Mouse (Mus musculus) midbrain, embryonic 13.5 days (tissue): ENCODE measurements around the gene Dhx58. TPM values are rescaled to one million over a fixed set of nuclear protein-coding genes. Genes with fewer than 3 reads are reported as not detected.

Experiments
- ATAC-seq: fragments of 200-750 bp; cut with Nextera tagmentation; 2 replicates; pipeline ENCODE4 v1.8.0; 2017; ENCODE audit warnings: mild to moderate bottlenecking, moderate TSS enrichment, moderate library complexity
- H3K27ac ChIP-seq: fragments of 300-500 bp; sonication (generic); 2 replicates; pipeline ENCODE4 v1.5.1; 2015; ENCODE audit warnings: inconsistent platforms, mild to moderate bottlenecking, moderate library complexity
- H3K27me3 ChIP-seq: fragments of 300-500 bp; sonication (generic); 2 replicates; pipeline ENCODE4 v1.6.1; 2015; ENCODE audit warnings: mild to moderate bottlenecking, inconsistent platforms
- H3K36me3 ChIP-seq: fragments of 300-500 bp; sonication (generic); 2 replicates; pipeline ENCODE4 v1.6.1; 2015; ENCODE audit warnings: mild to moderate bottlenecking, inconsistent platforms
- H3K4me1 ChIP-seq: fragments of 300-500 bp; sonication (generic); replicated peaks from 2 replicates; pipeline ENCODE4 v1.6.1; 2015; ENCODE audit warnings: inconsistent platforms
- H3K4me2 ChIP-seq: fragments of 300-500 bp; sonication (generic); replicated peaks from 2 replicates; pipeline ENCODE4 v1.6.1; 2015; ENCODE audit warnings: moderate library complexity, mild to moderate bottlenecking, inconsistent platforms
- H3K4me3 ChIP-seq: fragments of 300-500 bp; sonication (generic); replicated peaks from 2 replicates; pipeline ENCODE4 v1.5.1; 2015; ENCODE audit warnings: mild to moderate bottlenecking, inconsistent platforms
- H3K9ac ChIP-seq: fragments of 300-500 bp; sonication (generic); replicated peaks from 2 replicates; pipeline ENCODE4 v1.6.1; 2015; ENCODE audit warnings: mild to moderate bottlenecking, inconsistent platforms
- H3K9me3 ChIP-seq: fragments of 300-500 bp; sonication (generic); 2 replicates; pipeline ENCODE4 v1.6.1; 2016; ENCODE audit warnings: mild to moderate bottlenecking, inconsistent platforms
- WGBS: fragments of 180-500 bp; shearing (Covaris S2); methylation state at CpG from one replicate; pipeline ENCODE4 v1.1.7; 2015; 5-methylcytosine and 5-hydroxymethylcytosine counted together
- polyA plus RNA-seq: library from polyadenylated mRNA; unstranded; fragments of >200 nt; fragmentation: Nextera tagmentation; extraction: Ambion mirVana; gene quantifications from 2 replicates; pipeline ENCODE4 v1.2.1, GENCODE M21; 2015

Dhx58 gene
- polyA plus RNA-seq, 1 experiment from 2014 or later: 2.5 TPM

- WGBS: 80% methylated on average over 5 of the region's 5 CpGs
- no peak for ATAC-seq
These were observed 16.3 kb upstream of the Dhx58 start for GRCm38 (mm10) chr11:100720345-100720744.

DNA sequence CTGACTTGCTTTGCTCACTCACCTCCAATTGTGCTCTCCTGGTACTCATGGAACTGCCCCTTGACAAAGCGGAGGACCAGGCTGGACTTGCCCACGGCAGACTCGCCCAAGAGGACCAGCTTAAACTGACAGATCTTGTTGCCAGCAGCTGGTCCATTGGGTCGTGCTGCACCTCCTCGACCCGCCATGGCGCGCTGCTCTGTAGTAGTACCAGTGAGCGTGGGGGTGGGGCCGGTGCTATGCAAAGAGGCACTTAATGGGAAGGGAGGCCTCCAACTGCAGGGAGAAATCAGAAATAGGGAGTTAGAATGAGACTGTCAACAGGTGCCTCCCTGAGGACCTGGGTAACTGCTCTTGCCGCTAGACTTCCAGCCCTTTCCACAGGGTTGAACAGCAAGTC is 15.8 kb upstream of the Dhx58 start:
- H3K36me3 ChIP-seq: peaks cover 52% of the 10 kb centered on the region
- WGBS: 89% methylated on average over 11 of the region's 11 CpGs
- no peak overlapping the region for H3K9ac ChIP-seq
- no peaks in the 10 kb centered on the region for H3K27me3 ChIP-seq
- no peak overlapping the region for H3K4me3 ChIP-seq
- no peak overlapping the region for H3K4me2 ChIP-seq
- H3K9me3 ChIP-seq: no peaks in the 10 kb centered on the region
- H3K4me1 ChIP-seq: peaks cover 29% of the 10 kb centered on the region
- ATAC-seq: no peak
- H3K27ac ChIP-seq: no peak overlapping the region

More at GRCm38 (mm10) chr11:100720345-100720744, 16.3 kb upstream of the Dhx58 start:
- Histone ChIP-seq H3K4me2 (no peak overlapping the region), H3K4me3 (no peak overlapping the region), H3K9ac (no peak overlapping the region), H3K27me3 (no peaks in the 10 kb centered on the region), H3K9me3 (no peaks in the 10 kb centered on the region), H3K27ac (peak overlapping the region; percentile 44; the same call in 1 of the 2 replicates), H3K36me3 (peaks cover 49% of the 10 kb centered on the region), H3K4me1 (peaks cover 26% of the 10 kb centered on the region)

DNA sequence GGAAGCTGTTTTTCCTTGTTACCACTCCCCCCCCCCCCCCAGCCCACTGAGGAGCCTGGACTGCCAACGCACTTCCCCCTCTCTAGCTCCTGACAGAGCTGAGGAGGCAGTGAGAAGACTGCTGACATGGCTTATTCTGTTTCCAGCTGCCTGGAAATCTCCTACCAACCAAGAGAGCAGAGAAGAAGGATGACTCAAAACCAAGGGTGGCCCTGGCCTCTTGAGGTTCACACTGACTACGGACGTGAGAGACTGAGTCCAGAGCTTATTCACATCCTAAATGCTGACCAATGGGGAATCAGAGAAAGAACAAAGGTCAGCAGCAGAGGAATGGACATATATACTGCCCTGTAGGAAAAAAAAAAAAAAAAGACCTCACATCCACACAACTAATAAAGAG is 15.2 kb upstream of the Dhx58 start:
- ATAC-seq: no peak
- no peak overlapping the region for H3K27ac ChIP-seq
- 87% methylated on average over 3 of the region's 3 CpGs for WGBS

DNA sequence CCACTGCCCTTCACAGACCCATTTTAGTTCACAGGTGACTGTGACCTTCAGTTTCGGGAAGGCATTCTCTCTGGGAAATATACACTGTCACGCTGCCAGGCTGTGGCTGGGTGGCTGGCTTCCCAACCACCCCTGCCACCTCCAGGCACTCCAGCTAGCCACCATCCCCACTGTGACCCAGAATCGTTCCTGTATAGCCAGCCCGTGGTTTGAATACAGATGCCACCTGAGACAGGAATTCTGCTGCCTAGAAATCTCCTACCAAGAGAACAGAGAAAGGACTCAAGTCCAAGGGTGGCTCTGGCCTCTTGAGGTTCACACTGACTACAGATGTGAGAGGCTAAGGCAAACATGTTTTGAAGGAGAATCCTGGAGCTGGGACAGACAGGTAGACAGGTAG is 14.8 kb upstream of the Dhx58 start:
- Histone ChIP-seq H3K9me3 (no peaks in the 10 kb centered on the region), H3K9ac (no peak overlapping the region), H3K4me2 (no peak overlapping the region), H3K27me3 (no peaks in the 10 kb centered on the region), H3K27ac (no peak overlapping the region), H3K36me3 (peaks cover 54% of the 10 kb centered on the region), H3K4me1 (peaks cover 38% of the 10 kb centered on the region), H3K4me3 (no peak overlapping the region)
- WGBS: 96% methylated on average over 4 of the region's 4 CpGs
- no peak for ATAC-seq

More for the DNA sequence above, 15.2 kb upstream of the Dhx58 start:
- Histone ChIP-seq H3K4me3 (no peak overlapping the region), H3K9ac (no peak overlapping the region), H3K4me1 (peaks cover 33% of the 10 kb centered on the region), H3K27me3 (no peaks in the 10 kb centered on the region), H3K9me3 (no peaks in the 10 kb centered on the region), H3K4me2 (no peak overlapping the region), H3K36me3 (peaks cover 54% of the 10 kb centered on the region)

DNA sequence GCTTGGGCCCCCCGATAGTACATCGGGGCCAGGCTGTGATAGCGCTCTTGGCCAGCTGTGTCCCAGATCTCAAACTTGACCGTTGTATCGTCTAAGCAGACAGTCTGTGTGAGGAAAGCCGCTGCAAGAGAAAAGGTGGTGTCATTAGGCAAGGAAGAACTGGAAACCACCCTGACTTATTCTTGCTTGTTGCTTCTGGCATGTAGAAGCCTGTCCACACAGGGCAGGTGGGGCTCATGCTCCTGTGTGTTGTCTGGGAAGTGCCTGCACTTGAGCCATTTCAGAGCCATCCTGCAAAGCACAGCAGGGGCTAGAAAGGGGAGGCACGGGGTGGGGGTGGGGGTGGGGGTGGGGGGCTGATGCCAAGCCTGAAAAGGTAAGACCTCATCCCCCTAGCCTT is 14.4 kb upstream of the Dhx58 start:
- H3K27ac ChIP-seq: no peak overlapping the region
- no peak overlapping the region for H3K4me2 ChIP-seq
- H3K9ac ChIP-seq: no peak overlapping the region
- H3K27me3 ChIP-seq: no peaks in the 10 kb centered on the region
- 93% methylated on average over 7 of the region's 7 CpGs for WGBS
- H3K9me3 ChIP-seq: no peaks in the 10 kb centered on the region
- peaks cover 54% of the 10 kb centered on the region for H3K36me3 ChIP-seq
- H3K4me3 ChIP-seq: no peak overlapping the region
- no peak for ATAC-seq
- peaks cover 42% of the 10 kb centered on the region for H3K4me1 ChIP-seq

DNA sequence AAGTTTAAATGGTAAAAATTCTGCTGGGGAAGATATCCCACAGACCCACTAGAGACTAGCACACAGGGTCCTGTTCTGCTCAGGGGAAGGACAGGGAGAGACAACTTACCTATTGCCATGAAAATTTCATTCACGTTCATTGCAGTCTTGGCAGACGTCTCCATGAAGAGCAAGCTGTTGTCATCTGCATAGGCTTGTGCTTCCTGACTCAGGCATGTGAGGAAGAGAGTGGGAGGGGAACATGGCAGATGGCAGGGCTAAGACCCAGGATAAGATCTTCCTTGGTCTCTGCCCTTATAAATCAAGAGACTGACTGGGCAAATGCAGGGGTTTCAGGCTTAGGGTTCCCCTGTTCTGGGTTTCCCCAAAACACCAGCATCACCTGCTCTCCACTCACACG is 12.6 kb upstream of the Dhx58 start:
- Histone ChIP-seq H3K4me2 (no peak overlapping the region), H3K36me3 (peaks cover 54% of the 10 kb centered on the region), H3K9me3 (no peaks in the 10 kb centered on the region), H3K27ac (no peak overlapping the region), H3K9ac (no peak overlapping the region), H3K4me3 (no peak overlapping the region), H3K4me1 (peaks cover 40% of the 10 kb centered on the region), H3K27me3 (no peaks in the 10 kb centered on the region)
- WGBS: 87% methylated on average over 3 of the region's 3 CpGs
- no peak for ATAC-seq

- 79% methylated on average over 6 of the region's 6 CpGs for WGBS
- Histone ChIP-seq H3K27me3 (no peaks in the 10 kb centered on the region), H3K4me3 (no peak overlapping the region), H3K9me3 (no peaks in the 10 kb centered on the region), H3K9ac (no peak overlapping the region), H3K4me2 (no peak overlapping the region), H3K36me3 (peaks cover 55% of the 10 kb centered on the region), H3K27ac (no peak overlapping the region), H3K4me1 (peaks cover 39% of the 10 kb centered on the region)
- ATAC-seq: no peak
These were observed 10.9 kb upstream of the Dhx58 start for GRCm38 (mm10) chr11:100714948-100715347.

DNA sequence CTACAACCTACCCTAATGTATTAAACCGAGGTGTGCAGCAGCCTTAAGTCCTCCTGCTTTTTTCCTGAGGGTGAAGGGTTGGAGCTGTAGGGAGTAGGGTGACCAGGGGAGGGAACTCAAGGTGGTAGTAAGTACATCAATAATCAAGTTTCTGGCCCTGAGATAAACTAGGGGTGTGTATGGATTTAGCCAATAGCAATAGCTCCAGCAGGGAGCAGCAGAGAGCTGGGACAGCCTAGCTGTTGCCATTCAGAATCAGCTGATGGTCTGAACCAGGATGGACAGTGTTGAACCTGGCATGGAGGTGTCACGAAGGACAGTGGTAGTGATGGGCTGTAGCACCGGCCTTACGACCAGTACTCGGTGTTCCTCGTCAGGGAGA is 10.5 kb upstream of the Dhx58 start:
- Histone ChIP-seq H3K9ac (no peak overlapping the region), H3K27me3 (no peaks in the 10 kb centered on the region), H3K4me3 (no peak overlapping the region), H3K4me1 (peaks cover 38% of the 10 kb centered on the region), H3K4me2 (no peak overlapping the region), H3K36me3 (peaks cover 55% of the 10 kb centered on the region), H3K27ac (no peak overlapping the region), H3K9me3 (no peaks in the 10 kb centered on the region)
- 47% methylated on average over 6 of the region's 6 CpGs for WGBS
- ATAC-seq: peak; percentile 19; the same call in 1 of the 2 replicates

DNA sequence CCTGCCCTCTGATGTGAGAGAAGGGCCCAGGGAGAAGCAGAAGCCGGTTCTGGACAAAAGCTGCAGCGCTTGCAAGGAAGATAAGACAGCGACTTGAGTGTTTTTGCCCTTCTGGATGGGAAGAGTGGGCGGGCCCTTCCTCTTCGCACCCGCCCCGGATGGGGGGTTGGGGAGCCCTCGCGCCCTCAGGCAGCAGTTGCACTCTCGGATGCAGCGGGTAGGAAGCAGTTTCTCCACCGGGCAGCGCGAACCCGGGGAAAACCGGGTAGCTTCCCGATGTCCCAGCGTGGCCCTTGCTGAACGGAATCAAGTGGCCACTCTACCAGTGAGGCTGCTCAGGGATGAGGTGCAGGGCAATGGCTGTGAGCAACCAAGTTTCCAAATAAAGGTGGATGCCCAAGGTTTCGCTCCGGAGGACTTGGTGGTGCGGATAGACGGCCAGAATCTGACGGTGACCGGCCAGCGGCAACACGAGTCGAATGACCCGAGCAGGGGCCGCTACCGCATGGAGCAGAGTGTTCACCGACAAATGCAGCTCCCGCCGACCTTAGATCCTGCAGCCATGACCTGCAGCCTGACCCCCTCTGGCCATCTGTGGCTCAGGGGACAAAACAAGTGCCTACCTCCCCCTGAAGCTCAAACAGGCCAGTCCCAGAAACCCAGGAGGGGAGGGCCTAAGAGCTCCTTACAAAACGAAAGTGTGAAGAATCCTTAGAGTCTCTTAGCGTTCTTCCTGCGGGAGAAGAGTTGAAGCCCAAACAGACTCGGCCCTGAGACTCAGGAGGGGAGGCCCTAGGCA is 9.9 kb upstream of the Dhx58 start, which contains the start of gene Hspb9:
TSS of gene Hspb9 (plus strand) at position 116 of the 799 bp plus-strand sequence.
- Histone ChIP-seq H3K9ac (peak within 1 kb of the TSS; percentile 10; the same call in 1 of the 2 replicates), H3K4me3 (no peak within 1 kb of the TSS), H3K27ac (no peak within 1 kb of the TSS), H3K9me3 (no peaks in the 10 kb centered on the region), H3K4me2 (peak within 1 kb of the TSS; percentile 21; the same call in 1 of the 2 replicates), H3K36me3 (peaks cover 55% of the 10 kb centered on the region), H3K4me1 (peaks cover 38% of the 10 kb centered on the region), H3K27me3 (no peaks in the 10 kb centered on the region)
- WGBS: 5% methylated on average over 38 of the region's 38 CpGs
- no peak for ATAC-seq

DNA sequence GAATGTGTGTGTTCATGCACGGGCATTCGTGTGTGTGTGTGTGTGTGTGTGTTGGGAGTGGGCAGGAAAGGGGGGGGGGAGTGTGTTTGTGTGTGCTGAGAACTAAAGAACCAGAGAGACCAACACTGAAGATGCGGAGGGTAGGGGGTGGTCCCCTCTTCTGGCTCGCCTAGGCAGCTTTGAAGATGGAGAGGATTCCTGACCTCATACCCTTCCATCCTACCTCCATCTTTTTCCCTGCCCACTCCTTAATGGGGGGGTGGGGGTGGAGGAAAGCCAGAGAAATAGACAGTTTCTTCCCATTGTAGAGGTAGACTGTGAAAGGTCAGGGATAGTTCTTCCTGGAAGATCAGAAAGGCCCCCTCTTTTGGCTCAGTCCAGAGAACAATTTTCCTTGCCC is 9.1 kb upstream of the Dhx58 start:
- Histone ChIP-seq H3K9ac (peak overlapping the region; percentile 10; the same call in 1 of the 2 replicates), H3K4me2 (no peak overlapping the region), H3K27me3 (no peaks in the 10 kb centered on the region), H3K4me1 (peaks cover 38% of the 10 kb centered on the region), H3K9me3 (no peaks in the 10 kb centered on the region), H3K4me3 (no peak overlapping the region), H3K27ac (no peak overlapping the region), H3K36me3 (peaks cover 55% of the 10 kb centered on the region)
- no peak for ATAC-seq
- 51% methylated on average over 4 of the region's 4 CpGs for WGBS

DNA sequence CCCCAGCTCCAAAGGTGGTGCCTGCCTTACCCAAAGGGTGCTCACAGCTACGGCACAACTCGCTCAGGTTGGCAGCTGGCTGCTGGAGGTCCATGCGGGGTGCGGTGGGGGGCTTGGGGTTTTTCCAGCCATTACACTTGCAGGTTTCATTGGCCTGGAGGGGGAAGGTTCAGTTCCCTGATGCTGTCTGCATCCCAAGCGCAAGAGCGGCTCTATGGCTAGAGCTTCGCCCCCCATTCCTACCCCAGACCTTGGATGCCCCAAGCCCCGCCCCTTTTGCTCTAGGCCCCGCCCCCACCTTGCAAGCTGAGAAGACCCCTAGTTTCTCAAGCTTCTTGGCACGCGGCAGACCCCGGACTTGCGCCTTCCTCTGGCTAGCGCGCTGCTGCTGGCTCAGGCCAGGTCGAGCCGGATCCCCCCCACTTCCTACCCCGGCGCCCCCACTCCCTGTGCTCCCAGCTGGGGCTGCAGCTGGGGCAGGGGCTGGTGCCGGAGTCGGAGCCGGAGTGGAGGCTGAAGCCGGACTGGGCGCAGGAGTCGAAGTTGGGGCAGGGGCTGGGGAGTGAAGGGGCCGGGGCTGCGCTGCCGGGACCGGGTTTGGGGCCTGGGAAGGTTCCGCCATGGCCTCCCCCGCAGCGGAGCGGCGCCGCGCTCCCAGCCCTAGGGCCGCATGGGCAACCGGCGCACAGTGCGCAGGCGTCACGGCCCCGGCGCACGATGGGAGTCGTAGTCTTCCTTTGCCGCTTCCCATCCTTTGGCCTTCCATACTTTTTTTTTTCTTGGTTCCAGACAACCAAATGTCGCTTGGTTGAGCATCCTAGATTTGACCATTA is 7.9 kb upstream of the Dhx58 start, which contains the start of gene Kat2a:
TSS of gene Kat2a (minus strand) at position 683 of the 833 bp plus-strand sequence.
- Histone ChIP-seq H3K4me2 (peak within 1 kb of the TSS; percentile 76), H3K9me3 (no peaks in the 10 kb centered on the region), H3K27ac (peak within 1 kb of the TSS; percentile 74), H3K36me3 (peaks cover 55% of the 10 kb centered on the region), H3K9ac (peak within 1 kb of the TSS; percentile 92), H3K4me3 (peak within 1 kb of the TSS; percentile 99), H3K4me1 (peaks cover 38% of the 10 kb centered on the region), H3K27me3 (no peaks in the 10 kb centered on the region)
- WGBS: 2% methylated on average over 48 of the region's 48 CpGs
- ATAC-seq: peak; percentile 90

DNA sequence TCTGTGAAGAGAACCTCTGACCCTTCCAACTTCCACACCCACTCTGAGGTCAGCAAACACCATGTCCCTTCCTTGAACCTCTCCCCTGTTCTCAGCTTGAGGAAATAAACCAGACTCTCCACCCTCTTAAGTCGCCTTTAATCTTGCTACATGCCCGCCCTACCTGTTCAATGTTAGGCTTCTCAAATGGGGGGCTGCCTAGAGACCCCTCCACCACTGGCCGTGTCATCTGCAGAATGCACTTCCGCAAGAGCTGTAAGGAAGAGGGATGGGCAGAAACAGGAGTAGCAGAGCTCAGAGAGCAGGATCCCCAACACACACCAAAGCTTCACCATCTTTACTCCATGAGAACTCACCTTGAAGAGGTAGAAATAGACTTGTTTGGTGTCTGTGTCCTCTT is 6.9 kb upstream of the Dhx58 start:
- Histone ChIP-seq H3K4me1 (peaks cover 38% of the 10 kb centered on the region), H3K27ac (no peak overlapping the region), H3K4me3 (no peak overlapping the region), H3K36me3 (peaks cover 55% of the 10 kb centered on the region), H3K9me3 (no peaks in the 10 kb centered on the region), H3K4me2 (peak overlapping the region; percentile 76; the same call in 1 of the 2 replicates), H3K27me3 (no peaks in the 10 kb centered on the region), H3K9ac (0 out of 2 replicates have a peak overlapping the region, but pooled peaks have one; percentile 4)
- WGBS: 91% methylated on average over 4 of the region's 4 CpGs
- ATAC-seq: no peak
